Mouse (Mus musculus) ZHBTc4 (cell line): ENCODE data around the gene Myo10.

Experiments used
- DNase-seq: peaks from one replicate; pipeline ENCODE4 v3.0.0-alpha.2; 2011; ENCODE audit warnings: low read depth, low spot score

Gene Myo10

DNA sequence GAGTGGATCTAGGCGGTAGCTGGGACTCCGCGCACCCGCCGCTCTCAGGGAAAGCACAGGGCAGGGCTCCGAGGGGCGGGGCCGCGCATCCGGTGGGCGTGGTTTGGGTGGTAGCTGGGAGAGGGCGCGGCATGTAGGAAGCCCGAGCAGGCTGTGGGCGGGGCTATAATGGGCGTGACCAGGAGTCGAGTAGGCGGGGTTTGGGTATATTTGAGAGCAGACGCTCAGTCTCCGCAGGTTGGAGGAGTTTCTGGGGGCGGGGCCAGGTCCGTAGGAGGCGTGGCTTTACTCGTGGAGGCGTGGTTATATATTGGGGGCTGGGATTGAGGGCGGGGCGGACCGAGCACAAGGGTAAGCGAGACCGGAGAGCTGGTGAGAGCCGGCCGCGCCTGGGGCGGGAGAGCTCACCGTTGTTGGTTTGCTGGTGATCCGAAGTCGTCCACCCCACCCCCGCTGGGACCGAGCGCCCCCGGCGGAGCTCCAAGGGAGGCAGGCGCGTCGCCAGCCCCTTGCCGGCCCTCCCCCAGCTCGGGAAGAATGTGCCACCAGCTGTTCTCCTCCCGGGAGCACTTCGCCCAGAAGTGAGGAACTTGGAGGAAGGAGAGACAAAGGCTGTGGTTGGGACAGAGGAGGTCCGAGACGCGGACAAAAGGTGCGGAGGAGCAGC is at the start of gene Myo10:
Gene Myo10 (plus strand): TSS at position 326 of the 667 bp plus-strand sequence.
- peak; percentile 100 for DNase-seq

GRCm38 (mm10) chr15:25573113-25573512 is 49.2 kb upstream of the Myo10 start:
- no peak for DNase-seq

DNA sequence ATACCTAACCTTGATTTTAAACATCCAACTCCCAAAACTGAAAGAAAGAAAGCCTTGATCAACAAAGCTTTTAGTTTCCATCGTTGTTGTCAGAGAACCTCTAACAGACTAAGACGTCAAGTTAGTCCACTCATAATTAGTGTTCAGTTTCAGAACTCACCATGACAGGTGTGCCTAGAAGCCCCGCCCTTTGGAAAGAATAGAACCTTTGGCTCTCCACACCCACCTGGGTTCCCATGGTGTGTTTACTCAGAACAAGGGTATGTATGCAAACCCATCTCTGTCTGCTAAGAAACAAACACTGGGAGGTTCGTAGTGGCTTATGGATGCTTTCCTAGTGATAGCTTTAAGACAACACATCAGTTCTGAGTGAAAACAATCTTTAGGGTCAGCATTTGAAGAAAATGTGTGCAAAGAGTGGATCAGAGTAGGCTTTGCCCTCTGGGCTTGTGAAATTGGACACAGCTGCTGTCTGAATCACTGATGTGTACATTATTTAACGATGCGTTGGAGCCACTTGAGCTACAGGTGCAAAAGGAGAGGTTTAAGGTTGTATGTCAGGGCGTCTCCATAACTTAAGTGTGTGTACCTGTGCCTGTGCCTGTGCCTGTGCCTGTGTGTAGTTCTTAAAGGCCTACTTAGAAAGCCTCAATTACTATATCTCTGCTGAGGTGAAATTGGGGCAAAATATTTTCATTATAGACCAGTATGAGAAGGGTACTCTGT is 48.3 kb upstream of the Myo10 start:
- DNase-seq = no peak

DNA sequence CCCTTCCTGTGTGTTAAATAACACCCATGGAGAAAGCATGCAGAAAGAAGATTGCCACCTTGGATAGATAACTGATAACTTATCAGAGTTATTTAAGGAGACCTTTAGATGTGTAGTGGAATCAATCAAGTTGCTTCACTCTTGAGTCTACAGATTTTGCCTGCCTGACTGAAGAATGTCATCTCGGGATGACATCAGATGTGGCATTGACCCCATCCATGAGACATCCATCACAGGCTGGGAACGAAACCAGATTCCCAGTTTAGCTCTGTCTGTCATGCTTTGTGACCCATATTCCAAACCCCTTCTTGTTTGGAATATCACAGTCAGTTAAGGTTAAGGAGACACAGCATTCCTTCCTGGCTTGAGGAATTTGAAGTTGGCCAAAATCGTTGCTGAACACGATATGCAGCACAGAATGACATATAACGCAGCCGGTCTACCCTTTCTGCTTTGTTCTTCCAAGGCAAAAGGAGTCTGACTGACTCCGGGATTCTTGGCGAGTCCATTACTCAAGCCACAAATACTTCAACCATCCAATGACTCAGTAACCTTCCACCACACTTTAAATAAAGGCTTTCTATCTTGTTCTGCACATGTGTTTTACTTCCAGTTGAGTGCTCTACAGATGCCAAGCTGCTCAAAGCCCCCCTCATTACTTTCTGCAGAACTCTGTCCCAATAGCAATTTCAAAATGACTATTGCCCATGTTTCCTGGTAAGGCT is 44.8 kb upstream of the Myo10 start:
- DNase-seq = no peak

GRCm38 (mm10) chr15:25578369-25578768 is 44.0 kb upstream of the Myo10 start:
- no peak for DNase-seq

DNA sequence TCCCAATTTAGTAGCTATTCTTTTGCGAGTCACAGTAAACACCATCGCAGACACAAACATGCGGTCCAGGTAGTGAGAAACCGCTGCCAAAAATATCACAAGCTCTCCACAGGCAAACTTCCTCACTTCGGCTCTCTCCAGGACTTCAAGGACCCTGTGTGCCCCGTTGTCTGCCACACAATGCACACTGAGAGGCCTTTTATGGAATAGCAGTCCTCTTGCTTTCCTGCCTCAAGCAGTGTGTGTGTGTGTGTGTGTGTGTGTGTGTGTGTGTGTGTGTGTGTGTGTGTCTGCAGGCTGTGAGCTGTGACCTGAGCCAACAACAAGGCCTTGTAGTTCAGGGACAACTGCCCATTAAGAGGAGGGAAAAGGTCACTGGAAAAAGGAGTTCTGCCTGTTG is 41.6 kb upstream of the Myo10 start:
- DNase-seq = no peak

DNA sequence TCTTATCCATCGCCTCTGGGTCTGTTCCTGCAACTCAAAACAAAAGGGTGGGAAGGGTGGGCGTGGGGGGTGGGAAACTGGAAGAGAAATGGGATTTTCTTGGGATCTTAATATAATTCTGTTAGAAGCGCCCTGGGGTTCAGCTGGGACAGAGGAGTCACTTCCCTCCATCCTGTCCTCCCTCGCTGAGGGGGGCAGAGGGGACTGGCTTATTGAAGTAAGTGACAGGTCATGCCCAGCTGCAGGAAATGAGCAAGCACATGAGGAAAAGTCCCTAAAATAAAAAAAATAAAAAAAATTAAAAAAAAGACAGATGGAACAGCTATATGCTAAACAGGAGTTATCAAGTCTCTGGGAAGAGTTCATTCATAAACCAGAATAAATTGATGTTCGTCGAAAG is 40.3 kb upstream of the Myo10 start:
- DNase-seq = no peak

DNA sequence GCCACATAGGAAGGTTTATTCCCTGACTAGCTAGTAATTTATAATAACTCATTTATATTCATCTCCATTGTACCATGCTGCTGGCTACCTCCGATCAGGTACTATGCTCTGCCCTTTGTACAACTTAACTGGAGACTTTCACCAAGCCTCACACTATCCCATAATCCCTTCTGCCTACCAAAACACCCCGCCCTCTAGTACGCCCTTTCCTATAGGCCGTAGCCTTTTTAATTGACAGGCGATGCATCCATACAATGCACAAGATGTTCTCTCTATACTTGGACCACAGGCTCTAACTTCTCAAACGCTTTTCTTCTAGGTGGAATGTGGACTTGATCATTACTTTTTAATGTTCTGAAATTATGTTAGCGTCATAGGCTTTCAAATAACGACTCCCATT is 39.0 kb upstream of the Myo10 start:
- DNase-seq = peak; percentile 14

- DNase-seq = no peak
These were observed 35.5 kb upstream of the Myo10 start for GRCm38 (mm10) chr15:25586828-25587227.

DNA sequence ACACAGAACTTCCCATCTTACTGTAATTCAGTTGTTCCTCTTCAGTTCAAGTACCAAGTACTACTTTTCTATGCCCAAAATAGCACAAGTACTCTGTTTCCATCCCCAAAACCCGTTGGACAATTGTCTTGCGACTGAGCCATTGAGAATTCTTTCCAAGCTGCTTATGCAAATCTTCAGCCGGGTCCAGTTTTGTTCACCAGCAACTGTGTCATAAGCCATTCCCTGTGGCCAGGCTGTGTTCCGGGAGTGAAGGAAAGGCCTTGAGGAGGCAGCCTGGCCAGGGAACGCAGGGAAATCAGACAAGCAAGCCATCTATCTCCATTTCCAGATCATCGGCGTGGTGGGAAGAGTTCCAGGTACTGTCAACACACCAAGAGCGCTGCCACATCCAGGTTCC is 34.4 kb upstream of the Myo10 start:
- no peak for DNase-seq

GRCm38 (mm10) chr15:25589318-25589902 is 32.9 kb upstream of the Myo10 start:
- no peak for DNase-seq

- DNase-seq = no peak
These were observed 32.4 kb upstream of the Myo10 start for GRCm38 (mm10) chr15:25589916-25590315.

- peak; percentile 21 for DNase-seq
These were observed 31.4 kb upstream of the Myo10 start for GRCm38 (mm10) chr15:25590891-25591290.

DNA sequence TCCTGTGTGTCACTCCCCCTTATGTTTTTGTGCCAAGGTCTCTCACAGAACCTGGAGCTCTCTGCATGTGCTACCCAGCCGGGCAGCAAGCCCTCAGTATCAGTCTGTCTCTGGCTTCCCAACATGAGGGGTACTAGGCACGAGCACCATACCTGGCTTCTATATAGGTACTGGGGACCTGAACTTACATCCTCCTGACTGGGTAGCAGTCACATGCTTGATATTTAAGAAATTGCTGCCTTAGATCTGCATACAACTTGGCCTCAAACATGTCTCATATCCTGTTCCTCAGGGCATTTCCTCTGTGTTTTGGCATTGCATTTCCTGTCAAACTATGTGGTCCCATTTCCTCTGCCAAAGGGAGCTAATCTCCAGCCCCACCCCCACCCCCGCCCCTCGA is 30.4 kb upstream of the Myo10 start:
- DNase-seq = no peak

- peak; percentile 53 for DNase-seq
These were observed 28.7 kb upstream of the Myo10 start for GRCm38 (mm10) chr15:25593469-25594150.

GRCm38 (mm10) chr15:25598313-25598712 is 24.0 kb upstream of the Myo10 start:
- no peak for DNase-seq

GRCm38 (mm10) chr15:25602306-25602705 is 20.0 kb upstream of the Myo10 start:
- DNase-seq = peak; percentile 60

DNA sequence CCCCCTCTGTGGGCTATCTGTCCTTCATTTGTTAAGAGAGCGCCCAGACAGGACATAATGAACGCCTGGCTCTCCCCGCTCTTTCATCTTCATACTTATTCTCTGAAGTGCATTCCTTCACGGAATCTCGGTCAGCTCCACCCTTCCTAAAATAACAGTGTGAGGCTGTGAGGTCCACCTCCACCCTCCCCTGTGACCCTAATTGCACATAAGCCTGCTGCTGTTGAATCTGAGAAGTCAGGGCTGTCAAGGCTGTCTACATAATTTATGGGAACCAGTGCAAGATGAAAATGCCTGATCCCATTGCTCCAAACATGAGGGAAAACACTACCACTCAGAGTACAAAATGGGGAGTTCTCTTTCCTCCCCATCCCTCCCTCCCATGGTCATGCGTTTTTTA is 19.0 kb upstream of the Myo10 start:
- DNase-seq = peak; percentile 33

GRCm38 (mm10) chr15:25604231-25604630 is 18.1 kb upstream of the Myo10 start:
- peak; percentile 66 for DNase-seq

GRCm38 (mm10) chr15:25605376-25605775 is 16.9 kb upstream of the Myo10 start:
- DNase-seq = no peak

DNA sequence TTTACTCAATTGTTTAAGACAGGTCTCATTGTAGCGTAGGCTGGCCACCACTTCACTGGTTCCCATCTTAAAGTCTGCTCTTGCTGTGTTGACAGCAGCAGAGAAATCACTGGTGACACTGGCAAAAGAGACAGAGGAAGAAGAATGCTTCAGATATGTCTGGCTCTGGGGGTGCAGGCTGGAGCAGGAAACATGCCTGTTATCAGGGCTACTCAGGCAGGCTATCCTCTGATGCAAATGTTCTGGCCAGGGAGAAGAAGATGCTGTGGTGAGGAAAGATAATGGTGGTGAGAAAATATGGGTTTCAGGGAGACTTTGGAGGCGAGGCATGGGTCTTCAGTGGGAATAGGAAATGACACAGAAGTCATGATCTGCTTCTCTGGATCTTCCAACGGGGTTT is 13.6 kb upstream of the Myo10 start:
- DNase-seq = no peak

GRCm38 (mm10) chr15:25609253-25609652 is 13.1 kb upstream of the Myo10 start:
- DNase-seq = no peak
